ENCODE assay signal across 24 mouse cellular contexts in genomic region chr6:8420187-8420503, GRCm38 (mm10).
DNase-seq lines count a peak whose midpoint lies in the region; ATAC-seq and TF ChIP-seq lines count a peak whose summit lies in the region.
"Had no signal": no experiment of that assay in that cellular context is flagged by ENCODE, and none has a peak within 500 bp of the region (broad histone marks: within the 10 kb centered on the region; RNA-seq: fewer than 3 reads in every experiment).

No protein-coding gene starts in this region.

- H3K27me3 ChIP-seq in forebrain, embryonic 15.5 days, result no peaks in the 10 kb centered on the region
- H3K27me3 ChIP-seq in forebrain, embryonic 12.5 days, result no peaks in the 10 kb centered on the region
- H3K27me3 ChIP-seq: embryonic facial prominence, embryonic 12.5 days; embryonic facial prominence, embryonic 15.5 days; hindbrain, embryonic 13.5 days; Patski had no signal

- H3K9ac ChIP-seq in forebrain, embryonic 15.5 days (replicated peaks), result no peak overlapping the region
- H3K9ac ChIP-seq in forebrain, embryonic 12.5 days, result no peak overlapping the region
- H3K9ac ChIP-seq: embryonic facial prominence, embryonic 12.5 days; embryonic facial prominence, embryonic 15.5 days; hindbrain, embryonic 13.5 days had no signal

- no peak overlapping the region for H3K4me3 ChIP-seq in forebrain, embryonic 15.5 days
- H3K4me3 ChIP-seq in forebrain, embryonic 12.5 days (replicated peaks), result no peak overlapping the region
- no peak overlapping the region for H3K4me3 ChIP-seq in left cerebral cortex, adult 2 months
- no peak overlapping the region for H3K4me3 ChIP-seq in brown adipose tissue, adult 24 weeks (ENCODE audit: insufficient read depth, low read depth, low read length)
- H3K4me3 ChIP-seq: embryonic facial prominence, embryonic 12.5 days; embryonic facial prominence, embryonic 15.5 days; heart, adult 2 months; heart, embryonic 10.5 days; hindbrain, embryonic 10.5 days; hindbrain, embryonic 13.5 days had no signal

- intact Hi-C loops in left cerebral cortex, adult 2 months (cut with DNase I), result loop anchor here (5.0 kb wide), 1 partner anchor 92 kb away; no protein-coding TSS in a partner anchor

- H3K36me3 ChIP-seq in forebrain, embryonic 15.5 days, result no peaks in the 10 kb centered on the region
- H3K36me3 ChIP-seq in forebrain, embryonic 12.5 days (replicated peaks), result no peaks in the 10 kb centered on the region
- H3K36me3 ChIP-seq: embryonic facial prominence, embryonic 12.5 days; embryonic facial prominence, embryonic 15.5 days; heart, embryonic 10.5 days; hindbrain, embryonic 10.5 days; hindbrain, embryonic 13.5 days had no signal

- H3K9me3 ChIP-seq in forebrain, embryonic 15.5 days, result no peaks in the 10 kb centered on the region
- H3K9me3 ChIP-seq in forebrain, embryonic 12.5 days, result no peaks in the 10 kb centered on the region
- H3K9me3 ChIP-seq: embryonic facial prominence, embryonic 12.5 days; embryonic facial prominence, embryonic 15.5 days; G1E; heart, embryonic 10.5 days; hindbrain, embryonic 10.5 days; hindbrain, embryonic 13.5 days had no signal

- 0 out of 2 replicates have a peak overlapping the region, but pooled peaks have one; percentile 76 for H3K27ac ChIP-seq in forebrain, embryonic 15.5 days (replicated peaks)
- H3K27ac ChIP-seq in forebrain, embryonic 12.5 days, result no peak overlapping the region
- peak overlapping the region; percentile 11; the same call in 1 of the 2 replicates for H3K27ac ChIP-seq in left cerebral cortex, adult 2 months
- H3K27ac ChIP-seq in brown adipose tissue, adult 24 weeks (replicated peaks; ENCODE audit: low read depth, low read length), result peak overlapping the region; percentile 33; the same call in 1 of the 2 replicates
- H3K27ac ChIP-seq: embryonic facial prominence, embryonic 12.5 days; embryonic facial prominence, embryonic 15.5 days; heart, adult 2 months; heart, embryonic 10.5 days; hindbrain, embryonic 10.5 days; hindbrain, embryonic 13.5 days had no signal

- 76% methylated on average over 1 of the region's 1 CpGs for WGBS in forebrain, embryonic 15.5 days
- WGBS in forebrain, embryonic 12.5 days, result 95% methylated on average over 1 of the region's 1 CpGs

- peaks cover 33% of the 10 kb centered on the region for H3K4me1 ChIP-seq in forebrain, embryonic 15.5 days
- peaks cover 12% of the 10 kb centered on the region for H3K4me1 ChIP-seq in forebrain, embryonic 12.5 days
- no peaks in the 10 kb centered on the region; the same call in 1 of the 2 replicates for H3K4me1 ChIP-seq in brown adipose tissue, adult 24 weeks (ENCODE audit: control insufficient read depth, insufficient read depth, insufficient read length, low read length)
- H3K4me1 ChIP-seq: embryonic facial prominence, embryonic 15.5 days had no signal

- no peak overlapping the region for H3K4me2 ChIP-seq in forebrain, embryonic 15.5 days (replicated peaks)
- no peak overlapping the region for H3K4me2 ChIP-seq in forebrain, embryonic 12.5 days
- H3K4me2 ChIP-seq: embryonic facial prominence, embryonic 12.5 days; embryonic facial prominence, embryonic 15.5 days; hindbrain, embryonic 13.5 days had no signal

- no peak for DNase-seq in left cerebral cortex, adult 2 months (ENCODE audit: extremely low spot score in 1 of 2, low spot score in 2 of 2)
- DNase-seq in left cerebral cortex, adult 11 months (ENCODE audit: low spot score), result no peak
- DNase-seq in lung, adult 18-20 months, result no peak
- no peak for DNase-seq in cerebellum, adult 8-10 months
- DNase-seq: adrenal gland, postnatal 10 days; adrenal gland, postnatal 36 days; cerebellum, adult 18-20 months; cerebellum, adult 9-11 months; cerebellum, postnatal 25 days; gastrocnemius, postnatal 10 days; gastrocnemius, postnatal 36 days; heart, adult 2 months had no signal

- no peak for TF ChIP-seq CTCF in left cerebral cortex, adult 2 months (IDR thresholded peaks at IDR 0.05)

- no peak for ATAC-seq in forebrain, embryonic 15.5 days (replicated peaks)
- no peak for ATAC-seq in forebrain, embryonic 12.5 days (ENCODE audit: low FRiP score)
- ATAC-seq: forebrain, embryonic 16.5 days; hindbrain, embryonic 16.5 days; Patski had no signal
